Mouse (Mus musculus) ES-E14 (cell line): ENCODE results near the gene Zfp64. TPM values are rescaled to one million over a fixed set of nuclear protein-coding genes. Genes with fewer than 3 reads are reported as not detected.

ENCODE experiments used
- DNase-seq: peaks from one replicate; pipeline ENCODE4 v3.0.0-alpha.2; 2013; ENCODE audit warnings: low read depth, low spot score
- H3K27ac ChIP-seq: 2 replicates; pipeline ENCODE4 v1.5.1; 2012; ENCODE audit warnings: low read depth, mild to moderate bottlenecking, low read length, moderate library complexity, mixed read lengths; ENCODE audit not compliant: poor library complexity, insufficient read depth, severe bottlenecking
- H3K36me3 ChIP-seq: 2 replicates; pipeline ENCODE4 v1.6.1; 2012; ENCODE audit warnings: mild to moderate bottlenecking, low read length, moderate library complexity, mixed read lengths; ENCODE audit not compliant: control insufficient read depth, poor library complexity, insufficient read depth, severe bottlenecking
- H3K4me1 ChIP-seq, 2 experiments: fragments of 150-350 bp in 1 of 2; sonication (generic) in 1 of 2; 2 replicates each; pipeline ENCODE4 v1.6.1; 2012; ENCODE audit warnings: low read length in 2 of 2, mild to moderate bottlenecking in 1 of 2, mixed read lengths in 1 of 2; ENCODE audit not compliant: control insufficient read depth in 2 of 2, insufficient read depth in 2 of 2, poor library complexity in 1 of 2
- H3K4me3 ChIP-seq, 2 experiments: fragments of 150-350 bp in 1 of 2; sonication (generic) in 1 of 2; 2 replicates each; pipeline ENCODE4 v1.5.1; 2012; ENCODE audit warnings: low read length in 2 of 2, low read depth in 1 of 2, mild to moderate bottlenecking in 1 of 2, mixed read lengths in 1 of 2; ENCODE audit not compliant: insufficient read depth in 1 of 2, poor library complexity in 1 of 2, severe bottlenecking in 1 of 2
- H3K9ac ChIP-seq: 2 replicates; pipeline ENCODE4 v1.6.1; 2012; ENCODE audit warnings: low read depth, mild to moderate bottlenecking, low read length, mixed read lengths; ENCODE audit not compliant: poor library complexity, insufficient read depth, severe bottlenecking
- H3K9me3 ChIP-seq: fragments of 150-350 bp; sonication (generic); 2 replicates; pipeline ENCODE4 v1.6.1; 2012; ENCODE audit warnings: low read depth, mild to moderate bottlenecking, low read length; ENCODE audit not compliant: control insufficient read depth, insufficient read depth
- CHD2 ChIP-seq: IDR thresholded peaks from 2 replicates; pipeline ENCODE4 v1.6.1; 2014; ENCODE audit warnings: mild to moderate bottlenecking, low read depth, low read length, inconsistent platforms
- HCFC1 ChIP-seq: IDR thresholded peaks from 2 replicates; pipeline ENCODE4 v1.6.1; 2012; ENCODE audit warnings: low read length, inconsistent platforms, borderline replicate concordance; ENCODE audit not compliant: insufficient read depth
- MAFK ChIP-seq: IDR thresholded peaks from 2 replicates; pipeline ENCODE4 v1.6.1; 2014; ENCODE audit warnings: mild to moderate bottlenecking, low read depth, low read length, inconsistent platforms; ENCODE audit not compliant: insufficient read depth
- ZC3H11A ChIP-seq: IDR thresholded peaks from 2 replicates; pipeline ENCODE4 v1.6.1; 2012; ENCODE audit warnings: low read depth, mild to moderate bottlenecking, inconsistent platforms, low read length, borderline replicate concordance
- ZNF384 ChIP-seq: IDR thresholded peaks from 2 replicates; pipeline ENCODE4 v1.6.1; 2012; ENCODE audit warnings: low read depth, low read length, inconsistent platforms
- in situ Hi-C, 2 experiments: fragments of 600-800 bp; cut with MboI; formaldehyde crosslinking; loops; one replicate each; pipeline ENCODE4 v1.15.1; 2025; ENCODE audit warnings: low sequenced_read_pairs in 2 of 2, inconsistent platforms in 1 of 2; ENCODE audit not compliant: unreplicated experiment in 2 of 2
- total RNA-seq: library from RNA; depleted of rRNA; stranded (reverse); fragments of 300-350 nt; gene quantifications from 2 replicates; pipeline ENCODE4 v1.2.3, GENCODE M21; 2012

Zfp64 gene
- total RNA-seq, 1 experiment, result 54.4 TPM

DNA sequence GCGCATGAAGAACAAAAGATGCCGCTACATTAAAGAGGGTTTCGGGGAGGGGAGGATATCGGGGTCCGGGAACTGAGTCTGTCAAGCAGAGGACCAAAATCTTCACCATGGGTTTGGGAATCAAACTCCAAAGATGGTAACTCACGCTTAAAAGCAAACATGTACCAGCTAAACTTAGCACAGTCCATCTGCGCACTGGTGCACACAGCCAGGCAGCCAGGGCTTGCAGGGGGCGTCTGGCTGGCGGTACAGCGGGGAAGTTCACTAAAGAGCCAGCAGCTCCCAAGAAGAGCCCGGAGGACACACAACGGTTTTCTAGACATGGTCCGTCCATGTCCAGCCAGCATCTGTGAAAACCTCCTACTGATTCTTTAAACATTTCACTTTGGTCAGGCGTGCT is 23.7 kb downstream of the Zfp64 start:
- DNase-seq, result no peak
- H3K9me3 ChIP-seq, result no peaks in the 10 kb centered on the region
- peaks cover 0 to 8% of the 10 kb centered on the region in 2 experiments; a peak in 3 of 4 replicates for H3K4me1 ChIP-seq
- TF ChIP-seq ZNF384 (no peak), ZC3H11A (no peak), CHD2 (no peak), HCFC1 (no peak), MAFK (no peak)
- H3K36me3 ChIP-seq, result peaks cover 35% of the 10 kb centered on the region
- H3K9ac ChIP-seq, result no peak overlapping the region
- H3K4me3 ChIP-seq, result no peak overlapping the region
- in situ Hi-C loops, result no loop called here
- H3K27ac ChIP-seq, result no peak overlapping the region

DNA sequence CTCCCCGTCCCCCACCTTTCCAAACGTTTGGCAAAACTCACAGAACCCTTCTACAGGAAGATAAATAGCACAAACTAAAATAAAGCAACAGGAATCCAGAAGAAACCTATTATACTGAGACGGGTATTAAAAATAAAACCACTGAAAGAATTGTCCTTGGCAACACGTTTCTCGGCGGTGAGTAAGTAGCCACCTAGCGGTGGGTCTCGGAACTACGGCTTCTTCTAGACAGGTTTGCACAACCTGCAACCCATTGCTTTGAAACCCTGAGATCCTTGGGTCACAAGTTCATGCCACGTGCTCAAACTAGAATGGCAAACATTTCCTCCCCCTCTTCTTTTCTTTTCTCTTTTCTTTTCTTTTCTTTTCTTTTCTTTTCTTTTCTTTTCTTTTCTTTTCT is 25.7 kb downstream of the Zfp64 start:
- Histone ChIP-seq H3K9me3 (no peaks in the 10 kb centered on the region), H3K4me1 (peaks cover 0 to 3% of the 10 kb centered on the region in 2 experiments; a peak in 1 of 4 replicates), H3K36me3 (peaks cover 37% of the 10 kb centered on the region), H3K9ac (no peak overlapping the region), H3K27ac (no peak overlapping the region), H3K4me3 (no peak overlapping the region)
- in situ Hi-C loops, result no loop called here
- TF ChIP-seq MAFK (no peak), HCFC1 (no peak), CHD2 (no peak), ZNF384 (no peak), ZC3H11A (no peak)
- peak; percentile 87 for DNase-seq

DNA sequence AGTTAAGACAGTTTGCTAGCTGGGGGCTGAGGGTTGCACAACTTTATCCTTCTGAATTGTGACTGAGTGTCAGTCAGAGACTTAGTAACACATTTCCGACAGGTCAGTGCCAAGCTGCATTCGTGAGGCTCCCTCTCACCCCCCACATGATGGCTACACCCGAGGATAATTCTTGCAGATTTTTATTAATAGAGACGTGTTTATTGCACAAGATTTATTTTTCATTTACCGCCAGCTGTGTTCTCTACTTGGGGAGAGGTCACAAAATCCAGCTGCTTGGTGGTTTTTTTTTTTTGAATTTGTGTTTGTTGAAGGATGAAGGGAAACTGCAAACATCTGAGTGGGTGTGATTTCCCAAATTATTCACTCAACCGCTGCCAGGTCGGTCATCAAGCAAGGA is 28.0 kb downstream of the Zfp64 start:
- in situ Hi-C loops, result no loop called here
- H3K9me3 ChIP-seq, result no peaks in the 10 kb centered on the region
- H3K4me3 ChIP-seq, result no peak overlapping the region
- H3K4me1 ChIP-seq, result peaks cover 0 to 3% of the 10 kb centered on the region in 2 experiments; a peak in 1 of 4 replicates
- no peak overlapping the region for H3K9ac ChIP-seq
- no peak overlapping the region for H3K27ac ChIP-seq
- DNase-seq, result no peak
- peaks cover 24% of the 10 kb centered on the region for H3K36me3 ChIP-seq
- no peak for TF ChIP-seq CHD2
- TF ChIP-seq HCFC1, result no peak
- TF ChIP-seq ZNF384, result no peak
- no peak for TF ChIP-seq MAFK
- TF ChIP-seq ZC3H11A, result no peak

DNA sequence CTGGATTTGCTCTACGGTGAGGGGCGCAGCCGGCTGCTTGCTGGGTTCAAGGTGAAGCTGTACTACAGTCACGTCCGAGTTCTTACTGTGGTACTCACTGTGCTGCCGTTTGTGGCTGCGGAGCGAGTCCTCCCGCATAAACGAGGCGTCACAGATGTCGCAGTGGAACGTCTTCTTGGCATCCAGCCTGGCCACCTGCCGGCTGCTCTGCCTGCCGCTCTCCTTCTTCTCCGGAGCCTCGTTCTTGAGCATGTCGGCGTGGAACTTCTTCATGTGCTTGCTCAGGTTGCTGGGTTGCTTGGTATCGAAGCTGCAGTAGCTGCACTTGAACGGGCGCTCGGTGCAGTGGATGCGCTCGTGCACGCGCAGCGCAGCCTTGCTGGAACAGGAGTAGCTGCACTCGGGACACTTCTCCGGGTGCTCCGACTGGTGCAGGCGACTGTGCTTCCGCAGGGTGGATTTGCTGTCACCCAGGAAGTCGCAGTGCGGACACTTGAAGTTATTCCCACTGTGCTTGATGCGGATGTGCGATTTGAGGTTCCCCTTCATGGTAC is 29.1 kb downstream of the Zfp64 start:
- TF ChIP-seq ZNF384, result no peak
- TF ChIP-seq HCFC1, result no peak
- TF ChIP-seq CHD2, result no peak
- TF ChIP-seq ZC3H11A, result no peak
- TF ChIP-seq MAFK, result no peak
- Histone ChIP-seq H3K36me3 (peaks cover 22% of the 10 kb centered on the region), H3K27ac (no peak overlapping the region), H3K9me3 (no peaks in the 10 kb centered on the region), H3K4me1 (peaks cover 0 to 3% of the 10 kb centered on the region in 2 experiments; a peak in 1 of 4 replicates), H3K4me3 (peak overlapping the region; percentile 36 to 38; a peak in 3 of 4 replicates), H3K9ac (peak overlapping the region; percentile 31)
- in situ Hi-C loops, result no loop called here
- no peak for DNase-seq
